Mouse (Mus musculus) E14TG2a.4 (cell line): ENCODE data around the gene Gpr137.

Experiments used
- H3K27me3 ChIP-seq: 2 replicates; pipeline ENCODE4 v1.6.1; 2014; ENCODE audit warnings: low read length, control low read depth; ENCODE audit not compliant: insufficient read depth
- H3K36me3 ChIP-seq: 2 replicates; pipeline ENCODE4 v1.6.1; 2014; ENCODE audit warnings: low read length, control low read depth; ENCODE audit not compliant: insufficient read depth
- H3K4me1 ChIP-seq: replicated peaks from 2 replicates; pipeline ENCODE4 v1.6.1; 2014; ENCODE audit warnings: low read depth, low read length, control low read depth
- H3K4me3 ChIP-seq: replicated peaks from 2 replicates; pipeline ENCODE4 v1.5.1; 2014; ENCODE audit warnings: mild to moderate bottlenecking, low read length
- H3K9me3 ChIP-seq: 2 replicates; pipeline ENCODE4 v1.6.1; 2014; ENCODE audit warnings: low read length, control low read depth
- CTCF ChIP-seq: conservative IDR thresholded peaks from 2 replicates; pipeline ENCODE4 v1.5.1; 2014; ENCODE audit warnings: low read length
- NANOG ChIP-seq: IDR thresholded peaks from 2 replicates; pipeline ENCODE4 v1.6.1; 2014; ENCODE audit warnings: borderline replicate concordance, low read length, mixed read lengths
- POU5F1 ChIP-seq: IDR thresholded peaks from 2 replicates; pipeline ENCODE4 v1.6.1; 2014; ENCODE audit warnings: low read length, borderline replicate concordance

Gene Gpr137

GRCm38 (mm10) chr19:6924461-6925306 is 17.6 kb downstream of the Gpr137 start:
- TF ChIP-seq CTCF, result peak; percentile 68
- no peak for TF ChIP-seq POU5F1
- Histone ChIP-seq H3K9me3 (no peaks in the 10 kb centered on the region), H3K27me3 (peaks cover 60% of the 10 kb centered on the region), H3K4me3 (peak overlapping the region; percentile 67), H3K4me1 (peaks cover 77% of the 10 kb centered on the region), H3K36me3 (peaks cover 5% of the 10 kb centered on the region)

GRCm38 (mm10) chr19:6922901-6923735 is 19.2 kb downstream of the Gpr137 start:
- peaks cover 55% of the 10 kb centered on the region for H3K27me3 ChIP-seq
- peaks cover 21% of the 10 kb centered on the region for H3K36me3 ChIP-seq
- H3K4me3 ChIP-seq, result no peak overlapping the region; the same call in 1 of the 2 replicates
- no peaks in the 10 kb centered on the region for H3K9me3 ChIP-seq
- peaks cover 76% of the 10 kb centered on the region for H3K4me1 ChIP-seq
- no peak for TF ChIP-seq CTCF
- TF ChIP-seq POU5F1, result no peak
- TF ChIP-seq NANOG, result no peak

- H3K9me3 ChIP-seq, result no peaks in the 10 kb centered on the region
- peak within 1 kb of the TSS; percentile 84 for H3K4me3 ChIP-seq
- H3K27me3 ChIP-seq, result peaks cover 43% of the 10 kb centered on the region
- H3K36me3 ChIP-seq, result peaks cover 21% of the 10 kb centered on the region
- H3K4me1 ChIP-seq, result peaks cover 63% of the 10 kb centered on the region
- TF ChIP-seq POU5F1, result peak; percentile 90
- no peak for TF ChIP-seq CTCF
Observed at GRCm38 (mm10) chr19:6921647-6922567, 20.4 kb downstream of the Gpr137 start, which contains the start of gene Esrra. Esrra (minus strand) TSS chr19:6921813.

- H3K9me3 ChIP-seq, result no peaks in the 10 kb centered on the region
- H3K36me3 ChIP-seq, result peaks cover 25% of the 10 kb centered on the region
- peaks cover 58% of the 10 kb centered on the region for H3K4me1 ChIP-seq
- H3K27me3 ChIP-seq, result peaks cover 34% of the 10 kb centered on the region
- peak overlapping the region; percentile 84 for H3K4me3 ChIP-seq
- TF ChIP-seq CTCF, result no peak
- TF ChIP-seq NANOG, result no peak
- no peak for TF ChIP-seq POU5F1
Observed at GRCm38 (mm10) chr19:6920741-6921636, 21.3 kb downstream of the Gpr137 start.

GRCm38 (mm10) chr19:6919876-6920740 is 22.2 kb downstream of the Gpr137 start:
- no peak for TF ChIP-seq CTCF
- no peak for TF ChIP-seq NANOG
- no peak for TF ChIP-seq POU5F1
- Histone ChIP-seq H3K4me1 (peaks cover 55% of the 10 kb centered on the region), H3K4me3 (peak overlapping the region; percentile 84), H3K27me3 (peaks cover 25% of the 10 kb centered on the region), H3K9me3 (no peaks in the 10 kb centered on the region), H3K36me3 (peaks cover 32% of the 10 kb centered on the region)

- Histone ChIP-seq H3K4me3 (no peak overlapping the region), H3K4me1 (peaks cover 52% of the 10 kb centered on the region), H3K9me3 (no peaks in the 10 kb centered on the region), H3K36me3 (peaks cover 32% of the 10 kb centered on the region), H3K27me3 (peaks cover 19% of the 10 kb centered on the region)
- TF ChIP-seq POU5F1 (no peak), NANOG (no peak), CTCF (no peak)
Observed at GRCm38 (mm10) chr19:6919431-6919830, 22.8 kb downstream of the Gpr137 start.
